Mouse (Mus musculus) forebrain, embryonic 16.5 days (tissue): ENCODE measurements around the gene Jup. TPM values are rescaled to one million over a fixed set of nuclear protein-coding genes. Genes with fewer than 3 reads are reported as not detected.

Source experiments
- ATAC-seq: fragments of 200-750 bp; cut with Nextera tagmentation; 2 replicates; pipeline ENCODE4 v1.8.0; 2017; ENCODE audit warnings: mild to moderate bottlenecking, moderate library complexity
- H3K27ac ChIP-seq: fragments of 300-500 bp; sonication (generic); 2 replicates; pipeline ENCODE4 v1.5.1; 2014; ENCODE audit warnings: low read length, control low read depth
- H3K27me3 ChIP-seq: fragments of 300-500 bp; sonication (generic); replicated peaks from 2 replicates; pipeline ENCODE4 v1.6.1; 2014; ENCODE audit warnings: low read length; ENCODE audit not compliant: control insufficient read depth, insufficient read depth
- H3K36me3 ChIP-seq: fragments of 300-500 bp; sonication (generic); 2 replicates; pipeline ENCODE4 v1.6.1; 2014; ENCODE audit not compliant: control insufficient read depth, insufficient read depth
- H3K4me1 ChIP-seq: fragments of 300-500 bp; sonication (generic); replicated peaks from 2 replicates; pipeline ENCODE4 v1.6.1; 2014; ENCODE audit warnings: low read length; ENCODE audit not compliant: control insufficient read depth, insufficient read depth
- H3K4me2 ChIP-seq: fragments of 300-500 bp; sonication (generic); 2 replicates; pipeline ENCODE4 v1.6.1; 2014; ENCODE audit warnings: mild to moderate bottlenecking, low read length, control low read depth
- H3K4me3 ChIP-seq: fragments of 300-500 bp; sonication (generic); replicated peaks from 2 replicates; pipeline ENCODE4 v1.5.1; 2014; ENCODE audit warnings: mild to moderate bottlenecking, low read length, control low read depth
- H3K9ac ChIP-seq: fragments of 300-500 bp; sonication (generic); replicated peaks from 2 replicates; pipeline ENCODE4 v1.6.1; 2014; ENCODE audit warnings: low read depth, low read length, control low read depth
- H3K9me3 ChIP-seq: fragments of 300-500 bp; sonication (generic); 2 replicates; pipeline ENCODE4 v1.6.1; 2016; ENCODE audit warnings: low read length; ENCODE audit not compliant: control insufficient read depth
- WGBS: fragments of 180-500 bp; shearing (Covaris S2); extraction: QIAGEN DNeasy Blood & Tissue Kit; methylation state at CpG from one replicate; pipeline ENCODE4 v1.1.7; 2014; 5-methylcytosine and 5-hydroxymethylcytosine counted together
- polyA plus RNA-seq: library from polyadenylated mRNA; unstranded; fragments of >200 nt; fragmentation: Nextera tagmentation; extraction: Ambion mirVana; gene quantifications from 2 replicates; pipeline ENCODE4 v1.2.1, GENCODE M21; 2015

Jup gene
- polyA plus RNA-seq, 1 experiment from 2014 or later = 62.0 TPM

GRCm38 (mm10) chr11:100411736-100412135, 14.2 kb upstream of the Jup start:
- H3K27me3 ChIP-seq = peaks cover 11% of the 10 kb centered on the region
- no peaks in the 10 kb centered on the region for H3K9me3 ChIP-seq
- no peaks in the 10 kb centered on the region for H3K36me3 ChIP-seq
- H3K9ac ChIP-seq = no peak overlapping the region
- H3K27ac ChIP-seq = no peak overlapping the region
- H3K4me3 ChIP-seq = no peak overlapping the region
- 88% methylated on average over 11 of the region's 11 CpGs for WGBS
- no peak overlapping the region for H3K4me2 ChIP-seq
- peaks cover 21% of the 10 kb centered on the region for H3K4me1 ChIP-seq
- ATAC-seq = no peak

- no peak for ATAC-seq
- 82% methylated on average over 3 of the region's 3 CpGs for WGBS
- H3K4me2 ChIP-seq = no peak overlapping the region
- H3K9ac ChIP-seq = no peak overlapping the region
- H3K27ac ChIP-seq = no peak overlapping the region
- H3K9me3 ChIP-seq = no peaks in the 10 kb centered on the region
- peaks cover 14% of the 10 kb centered on the region for H3K4me1 ChIP-seq
- H3K36me3 ChIP-seq = no peaks in the 10 kb centered on the region
- H3K27me3 ChIP-seq = no peaks in the 10 kb centered on the region
- no peak overlapping the region for H3K4me3 ChIP-seq
Observed at GRCm38 (mm10) chr11:100409686-100410085, 12.1 kb upstream of the Jup start.

DNA sequence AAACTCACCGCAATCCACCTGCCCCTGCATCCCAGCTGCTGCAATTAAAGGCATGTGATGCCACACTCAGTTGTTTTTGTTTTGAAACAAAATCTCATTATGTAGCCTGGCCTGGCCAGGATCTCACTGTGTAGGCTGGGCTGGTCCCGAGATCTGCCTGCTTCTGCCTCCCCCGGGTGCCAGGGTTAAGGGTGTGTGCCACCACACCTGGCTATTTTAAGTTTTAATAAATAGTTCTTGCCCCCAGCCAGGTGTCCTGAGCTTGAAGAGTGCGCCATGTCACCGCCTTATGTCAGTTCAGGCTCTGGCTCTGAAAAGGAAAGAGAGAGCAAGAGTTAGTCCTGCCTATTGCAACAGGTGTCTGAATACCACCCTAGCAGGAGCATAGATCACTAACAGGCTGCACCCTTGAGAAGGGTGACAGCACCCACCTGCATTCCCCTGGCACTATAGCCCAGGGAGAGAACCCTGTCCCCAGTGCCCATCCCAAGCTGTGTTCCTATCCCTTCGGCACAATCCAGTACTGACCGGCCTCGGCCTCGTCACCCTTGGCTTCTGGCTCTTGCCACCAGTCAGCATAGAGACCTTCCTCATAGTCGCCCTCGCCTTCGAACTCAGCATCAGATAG, 11.4 kb upstream of the Jup start:
- no peaks in the 10 kb centered on the region for H3K27me3 ChIP-seq
- WGBS = 92% methylated on average over 12 of the region's 12 CpGs
- H3K4me1 ChIP-seq = peaks cover 9% of the 10 kb centered on the region; the same call in 1 of the 2 replicates
- no peak overlapping the region for H3K27ac ChIP-seq
- no peak overlapping the region for H3K4me2 ChIP-seq
- H3K9me3 ChIP-seq = no peaks in the 10 kb centered on the region
- ATAC-seq = no peak
- H3K36me3 ChIP-seq = no peaks in the 10 kb centered on the region
- no peak overlapping the region for H3K4me3 ChIP-seq
- H3K9ac ChIP-seq = no peak overlapping the region

DNA sequence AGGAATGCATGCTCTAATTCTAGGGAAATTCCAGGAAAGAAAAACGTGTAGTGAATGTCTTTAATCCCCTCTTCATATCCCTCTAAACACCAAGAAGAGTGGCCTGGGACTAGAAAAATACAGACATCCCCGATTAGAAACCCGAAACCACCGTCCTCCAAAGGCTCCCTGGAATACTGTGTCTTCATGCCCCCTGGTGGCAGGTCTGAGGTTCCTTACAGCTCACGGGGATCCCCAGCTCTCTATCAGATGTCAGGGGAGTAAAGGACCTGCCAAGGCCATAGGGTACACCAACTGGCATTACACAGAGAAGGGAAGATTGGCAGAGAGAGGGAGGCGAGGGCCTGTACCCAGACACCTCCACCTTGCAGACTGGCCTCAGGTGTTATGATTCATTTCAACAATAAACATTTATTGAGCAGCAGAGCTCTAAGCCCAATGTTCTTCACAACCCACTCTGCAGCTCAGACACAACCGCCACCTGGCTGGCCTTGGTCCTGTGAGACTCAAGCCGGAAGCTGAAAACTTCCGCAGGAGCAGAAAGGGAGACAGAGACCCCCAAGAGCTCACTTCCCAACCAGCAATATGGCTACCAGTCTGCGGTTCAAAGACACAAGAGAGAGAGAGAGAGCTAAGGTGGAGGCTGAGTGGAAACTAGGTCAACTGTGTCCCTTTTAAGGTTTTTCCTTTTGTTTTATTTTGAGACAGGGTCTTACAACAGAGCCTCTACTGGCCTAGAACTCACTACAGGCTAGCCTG, 10.7 kb upstream of the Jup start:
- 39% methylated on average over 10 of the region's 10 CpGs for WGBS
- H3K27me3 ChIP-seq = no peaks in the 10 kb centered on the region
- H3K9ac ChIP-seq = no peak overlapping the region
- 0 out of 2 replicates have a peak, but pooled peaks have one; percentile 36 for ATAC-seq
- no peak overlapping the region for H3K4me2 ChIP-seq
- peaks cover 5% of the 10 kb centered on the region; the same call in 1 of the 2 replicates for H3K4me1 ChIP-seq
- H3K27ac ChIP-seq = no peak overlapping the region
- no peak overlapping the region for H3K4me3 ChIP-seq
- H3K36me3 ChIP-seq = no peaks in the 10 kb centered on the region
- no peaks in the 10 kb centered on the region for H3K9me3 ChIP-seq

- no peak overlapping the region for H3K4me2 ChIP-seq
- H3K27ac ChIP-seq = no peak overlapping the region
- ATAC-seq = no peak
- no peak overlapping the region for H3K4me3 ChIP-seq
- no peaks in the 10 kb centered on the region for H3K9me3 ChIP-seq
- 76% methylated on average over 5 of the region's 5 CpGs for WGBS
- no peaks in the 10 kb centered on the region for H3K36me3 ChIP-seq
- no peak overlapping the region for H3K9ac ChIP-seq
- H3K4me1 ChIP-seq = peaks cover 4% of the 10 kb centered on the region
- no peaks in the 10 kb centered on the region for H3K27me3 ChIP-seq
Observed at GRCm38 (mm10) chr11:100406995-100407705, 9.6 kb upstream of the Jup start.

DNA sequence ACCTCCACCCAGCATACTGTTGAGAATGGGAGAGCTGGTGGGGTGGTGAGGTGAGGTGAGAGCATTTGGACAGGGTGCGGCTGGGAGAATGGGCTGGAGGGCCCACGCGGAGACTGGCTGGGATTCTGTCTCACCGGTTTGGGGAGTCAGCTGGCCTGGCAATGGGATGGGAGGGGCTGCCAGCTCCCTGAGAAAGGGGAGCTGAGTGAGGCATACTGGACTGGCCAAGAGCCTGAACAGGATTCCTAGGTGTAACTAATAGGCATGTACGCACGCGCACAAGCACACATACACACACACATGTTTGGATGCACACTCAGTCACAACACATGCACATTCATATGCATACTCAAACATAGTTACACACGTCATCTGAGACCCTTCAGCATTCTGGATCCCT, 8.7 kb upstream of the Jup start:
- no peaks in the 10 kb centered on the region for H3K36me3 ChIP-seq
- H3K27ac ChIP-seq = no peak overlapping the region
- H3K9me3 ChIP-seq = no peaks in the 10 kb centered on the region
- H3K4me2 ChIP-seq = no peak overlapping the region
- peaks cover under 1% of the 10 kb centered on the region; the same call in 1 of the 2 replicates for H3K27me3 ChIP-seq
- 82% methylated on average over 8 of the region's 8 CpGs for WGBS
- H3K9ac ChIP-seq = no peak overlapping the region
- H3K4me3 ChIP-seq = no peak overlapping the region
- H3K4me1 ChIP-seq = peaks cover 5% of the 10 kb centered on the region
- no peak for ATAC-seq

GRCm38 (mm10) chr11:100404456-100405074, 7.0 kb upstream of the Jup start:
- ATAC-seq = no peak
- peaks cover 5% of the 10 kb centered on the region for H3K4me1 ChIP-seq
- H3K27ac ChIP-seq = no peak overlapping the region
- H3K9me3 ChIP-seq = no peaks in the 10 kb centered on the region
- no peaks in the 10 kb centered on the region for H3K36me3 ChIP-seq
- 95% methylated on average over 3 of the region's 3 CpGs for WGBS
- H3K9ac ChIP-seq = no peak overlapping the region
- no peak overlapping the region for H3K4me2 ChIP-seq
- H3K4me3 ChIP-seq = no peak overlapping the region
- peaks cover 3% of the 10 kb centered on the region; the same call in 1 of the 2 replicates for H3K27me3 ChIP-seq

- 72% methylated on average over 10 of the region's 10 CpGs for WGBS
- ATAC-seq = no peak
- no peak overlapping the region for H3K27ac ChIP-seq
Observed at GRCm38 (mm10) chr11:100403445-100404134, 6.0 kb upstream of the Jup start.

More at GRCm38 (mm10) chr11:100403445-100404134, 6.0 kb upstream of the Jup start:
- H3K27me3 ChIP-seq = peaks cover 3% of the 10 kb centered on the region; the same call in 1 of the 2 replicates
- no peaks in the 10 kb centered on the region for H3K9me3 ChIP-seq
- no peaks in the 10 kb centered on the region for H3K36me3 ChIP-seq
- H3K4me1 ChIP-seq = peaks cover 5% of the 10 kb centered on the region
- no peak overlapping the region for H3K4me2 ChIP-seq
- H3K4me3 ChIP-seq = no peak overlapping the region
- H3K9ac ChIP-seq = no peak overlapping the region
